Mouse (Mus musculus): Measurements from ENCODE around the gene Erich6b.

DNA sequence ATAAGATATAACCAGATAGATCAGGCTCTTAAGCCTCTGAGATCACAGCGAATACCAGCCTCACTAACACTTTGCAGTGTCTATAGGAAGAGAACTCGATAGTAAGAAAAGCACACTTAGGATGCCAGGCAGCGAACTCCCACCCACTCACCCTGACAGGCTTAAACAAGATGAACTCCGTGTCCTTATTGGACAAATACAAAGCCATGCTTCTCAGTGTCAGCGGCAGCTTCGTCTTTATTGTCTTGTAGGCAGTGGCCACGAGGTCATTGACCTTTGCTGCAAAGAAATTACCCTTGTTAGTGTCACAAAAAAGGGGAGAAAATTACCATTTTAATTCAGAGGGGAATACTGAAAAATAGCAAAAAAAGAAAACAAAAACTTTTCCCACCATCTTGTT, 65.7 kb downstream of the Erich6b start:
- TF ChIP-seq POLR2A (IDR thresholded peaks at IDR 0.05; ENCODE audit: insufficient read depth, low read depth, low read length), result no peak
- TF ChIP-seq CTCF (IDR thresholded peaks at IDR 0.05; ENCODE audit: insufficient read depth, low read depth, low read length), result no peak

Measured in olfactory bulb, adult 2 months (tissue).